Mouse (Mus musculus): ENCODE measurements around the gene Iqsec1. TPM values are rescaled to one million over a fixed set of nuclear protein-coding genes. Genes with fewer than 3 reads are reported as not detected.

Iqsec1 gene
- polyA plus RNA-seq, 1 experiment = 230 TPM

GRCm38 (mm10) chr6:90773811-90774233 is 214.7 kb downstream of the Iqsec1 start:
- no peaks in the 10 kb centered on the region for H3K4me1 ChIP-seq (ENCODE audit: control insufficient read depth, insufficient read depth, insufficient read length)
- DNase-seq (ENCODE audit: low read depth in 1 of 2, low spot score in 2 of 2) = no peak
- no peak overlapping the region for H3K4me3 ChIP-seq (ENCODE audit: extremely low read depth, insufficient read depth, insufficient read length)
- no peak overlapping the region for H3K27ac ChIP-seq (ENCODE audit: insufficient read depth, low read length)
- TF ChIP-seq POLR2A (IDR thresholded peaks at IDR 0.05; ENCODE audit: low read depth, low read length) (no peak), CTCF (IDR thresholded peaks at IDR 0.05; ENCODE audit: extremely low read depth, insufficient read depth, insufficient read length, insufficient replicate concordance) (no peak)
- no peaks in the 10 kb centered on the region for H3K36me3 ChIP-seq (ENCODE audit: control insufficient read depth, insufficient read depth, low read length)
- H3K27me3 ChIP-seq (ENCODE audit: control insufficient read depth, insufficient read depth, low read length) = no peaks in the 10 kb centered on the region

GRCm38 (mm10) chr6:90772120-90772519 is 216.4 kb downstream of the Iqsec1 start:
- DNase-seq (ENCODE audit: low read depth in 1 of 2, low spot score in 2 of 2) = no peak
- TF ChIP-seq CTCF (IDR thresholded peaks at IDR 0.05; ENCODE audit: extremely low read depth, insufficient read depth, insufficient read length, insufficient replicate concordance) = no peak
- no peak for TF ChIP-seq POLR2A (IDR thresholded peaks at IDR 0.05; ENCODE audit: low read depth, low read length)
- Histone ChIP-seq H3K36me3 (ENCODE audit: control insufficient read depth, insufficient read depth, low read length) (no peaks in the 10 kb centered on the region), H3K4me1 (ENCODE audit: control insufficient read depth, insufficient read depth, insufficient read length) (no peaks in the 10 kb centered on the region), H3K4me3 (ENCODE audit: extremely low read depth, insufficient read depth, insufficient read length) (no peak overlapping the region), H3K27me3 (ENCODE audit: control insufficient read depth, insufficient read depth, low read length) (no peaks in the 10 kb centered on the region), H3K27ac (ENCODE audit: insufficient read depth, low read length) (no peak overlapping the region)
- 85% methylated on average over 5 of the region's 5 CpGs for WGBS

- no peak overlapping the region for H3K4me3 ChIP-seq (ENCODE audit: extremely low read depth, insufficient read depth, insufficient read length)
- 80% methylated on average over 2 of the region's 2 CpGs for WGBS
These were observed 220.0 kb downstream of the Iqsec1 start for GRCm38 (mm10) chr6:90768526-90768925.

DNA sequence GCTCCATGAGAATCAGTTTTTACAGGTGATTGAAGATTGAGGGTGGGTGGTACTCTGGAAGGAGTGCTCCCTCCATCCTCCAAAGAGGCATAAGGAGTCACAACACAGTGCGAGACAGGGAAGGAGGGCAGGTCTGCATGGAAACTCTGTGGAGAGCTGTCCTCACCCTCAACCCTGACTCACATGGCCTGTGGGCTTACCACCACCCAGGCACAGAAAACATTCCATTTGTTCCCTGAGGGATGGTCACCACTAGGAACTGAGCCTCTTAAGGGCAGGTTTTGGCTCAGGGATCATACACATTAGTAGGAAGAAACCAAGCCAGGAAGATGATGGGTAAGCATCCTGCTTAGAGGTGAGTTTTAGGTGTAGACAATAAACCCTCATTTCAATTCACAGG is 220.6 kb downstream of the Iqsec1 start:
- Histone ChIP-seq H3K27ac (ENCODE audit: insufficient read depth, low read length) (no peak overlapping the region), H3K4me3 (ENCODE audit: extremely low read depth, insufficient read depth, insufficient read length) (no peak overlapping the region), H3K36me3 (ENCODE audit: control insufficient read depth, insufficient read depth, low read length) (no peaks in the 10 kb centered on the region), H3K27me3 (ENCODE audit: control insufficient read depth, insufficient read depth, low read length) (no peaks in the 10 kb centered on the region), H3K4me1 (ENCODE audit: control insufficient read depth, insufficient read depth, insufficient read length) (peaks cover 8% of the 10 kb centered on the region; the same call in 1 of the 2 replicates)
- no peak for TF ChIP-seq POLR2A (IDR thresholded peaks at IDR 0.05; ENCODE audit: low read depth, low read length)
- TF ChIP-seq CTCF (IDR thresholded peaks at IDR 0.05; ENCODE audit: extremely low read depth, insufficient read depth, insufficient read length, insufficient replicate concordance) = no peak
- WGBS = 94% methylated on average over 1 of the region's 1 CpGs
- no peak for DNase-seq (ENCODE audit: low read depth in 1 of 2, low spot score in 2 of 2)

More at GRCm38 (mm10) chr6:90768526-90768925, 220.0 kb downstream of the Iqsec1 start:
- H3K4me1 ChIP-seq (ENCODE audit: control insufficient read depth, insufficient read depth, insufficient read length) = peaks cover 8% of the 10 kb centered on the region; the same call in 1 of the 2 replicates
- no peak overlapping the region for H3K27ac ChIP-seq (ENCODE audit: insufficient read depth, low read length)
- TF ChIP-seq POLR2A (IDR thresholded peaks at IDR 0.05; ENCODE audit: low read depth, low read length) (no peak), CTCF (IDR thresholded peaks at IDR 0.05; ENCODE audit: extremely low read depth, insufficient read depth, insufficient read length, insufficient replicate concordance) (no peak)
- no peaks in the 10 kb centered on the region for H3K27me3 ChIP-seq (ENCODE audit: control insufficient read depth, insufficient read depth, low read length)
- DNase-seq (ENCODE audit: low read depth in 1 of 2, low spot score in 2 of 2) = no peak
- H3K36me3 ChIP-seq (ENCODE audit: control insufficient read depth, insufficient read depth, low read length) = no peaks in the 10 kb centered on the region

DNA sequence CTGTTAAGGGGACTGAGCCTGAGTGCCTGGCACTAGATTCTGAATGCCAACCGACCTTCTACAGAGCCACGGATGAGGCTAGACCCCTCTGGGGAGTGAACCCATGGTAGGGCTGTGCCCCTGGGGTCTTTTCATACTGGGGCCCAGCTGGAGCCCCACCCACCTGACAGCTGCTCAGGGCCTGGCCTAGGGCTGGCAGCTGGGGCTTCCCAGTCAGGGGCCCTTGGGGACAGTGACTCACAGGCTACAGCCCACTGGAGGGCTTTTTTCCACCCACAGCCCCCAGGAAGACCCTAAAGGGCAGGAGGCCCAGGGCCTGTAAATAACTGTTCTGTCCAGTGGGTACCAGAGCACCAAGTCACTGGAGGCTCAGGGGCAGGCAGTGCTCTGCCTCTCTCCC is 223.7 kb downstream of the Iqsec1 start:
- H3K4me3 ChIP-seq (ENCODE audit: extremely low read depth, insufficient read depth, insufficient read length) = no peak overlapping the region
- H3K27me3 ChIP-seq (ENCODE audit: control insufficient read depth, insufficient read depth, low read length) = no peaks in the 10 kb centered on the region
- DNase-seq (ENCODE audit: low read depth in 1 of 2, low spot score in 2 of 2) = peak in 1 of 2 experiments; percentile 75
- 58% methylated on average over 2 of the region's 2 CpGs for WGBS
- peaks cover 24% of the 10 kb centered on the region; the same call in 1 of the 2 replicates for H3K4me1 ChIP-seq (ENCODE audit: control insufficient read depth, insufficient read depth, insufficient read length)
- H3K27ac ChIP-seq (ENCODE audit: insufficient read depth, low read length) = peak overlapping the region; percentile 96
- no peaks in the 10 kb centered on the region for H3K36me3 ChIP-seq (ENCODE audit: control insufficient read depth, insufficient read depth, low read length)
- no peak for TF ChIP-seq CTCF (IDR thresholded peaks at IDR 0.05; ENCODE audit: extremely low read depth, insufficient read depth, insufficient read length, insufficient replicate concordance)
- TF ChIP-seq POLR2A (IDR thresholded peaks at IDR 0.05; ENCODE audit: low read depth, low read length) = no peak

DNA sequence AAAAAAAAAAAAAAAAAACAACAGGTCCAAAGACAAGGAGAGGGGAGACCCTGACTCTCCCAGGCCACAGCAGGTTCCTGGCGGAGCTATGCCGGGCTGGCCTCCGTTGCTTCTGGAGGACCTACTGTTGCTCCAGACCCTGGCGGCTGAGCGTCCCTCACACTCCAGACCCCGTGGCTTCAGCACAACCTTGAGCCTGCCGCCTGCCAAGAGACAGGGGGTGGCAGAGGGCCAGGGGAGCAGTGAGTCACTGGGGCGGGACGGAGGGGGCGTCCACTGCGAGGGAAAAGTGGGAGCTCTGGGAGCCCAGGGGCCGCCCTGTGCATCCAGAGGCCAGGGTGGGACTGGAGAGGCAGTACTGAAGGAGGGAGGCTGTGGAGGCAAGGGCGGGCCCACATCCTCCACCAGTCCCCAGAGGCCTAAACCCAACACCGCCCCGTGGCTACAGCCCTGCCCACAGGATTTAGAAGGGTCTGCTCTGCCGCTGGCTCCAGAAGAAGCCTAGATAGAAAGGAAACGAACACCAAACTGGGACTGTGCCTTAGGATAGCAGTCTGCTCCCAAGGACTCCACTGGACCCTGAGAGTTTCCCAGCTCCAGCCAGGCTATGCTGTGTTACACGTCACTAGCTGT is 224.4 kb downstream of the Iqsec1 start:
- Histone ChIP-seq H3K4me3 (ENCODE audit: extremely low read depth, insufficient read depth, insufficient read length) (peak overlapping the region; percentile 79), H3K27ac (ENCODE audit: insufficient read depth, low read length) (peak overlapping the region; percentile 96), H3K4me1 (ENCODE audit: control insufficient read depth, insufficient read depth, insufficient read length) (peaks cover 28% of the 10 kb centered on the region; the same call in 1 of the 2 replicates), H3K36me3 (ENCODE audit: control insufficient read depth, insufficient read depth, low read length) (no peaks in the 10 kb centered on the region), H3K27me3 (ENCODE audit: control insufficient read depth, insufficient read depth, low read length) (no peaks in the 10 kb centered on the region)
- 38% methylated on average over 18 of the region's 18 CpGs for WGBS
- TF ChIP-seq CTCF (IDR thresholded peaks at IDR 0.05; ENCODE audit: extremely low read depth, insufficient read depth, insufficient read length, insufficient replicate concordance) (no peak), POLR2A (IDR thresholded peaks at IDR 0.05; ENCODE audit: low read depth, low read length) (peak; percentile 56; the same call in 1 of the 2 replicates)
- DNase-seq (ENCODE audit: low read depth in 1 of 2, low spot score in 2 of 2) = peak in 1 of 2 experiments; percentile 79

GRCm38 (mm10) chr6:90763295-90763694 is 225.2 kb downstream of the Iqsec1 start:
- 40% methylated on average over 4 of the region's 4 CpGs for WGBS
- TF ChIP-seq POLR2A (IDR thresholded peaks at IDR 0.05; ENCODE audit: low read depth, low read length) (no peak), CTCF (IDR thresholded peaks at IDR 0.05; ENCODE audit: extremely low read depth, insufficient read depth, insufficient read length, insufficient replicate concordance) (no peak)
- no peaks in the 10 kb centered on the region for H3K27me3 ChIP-seq (ENCODE audit: control insufficient read depth, insufficient read depth, low read length)
- peak in 1 of 2 experiments; percentile 38 for DNase-seq (ENCODE audit: low read depth in 1 of 2, low spot score in 2 of 2)
- H3K4me1 ChIP-seq (ENCODE audit: control insufficient read depth, insufficient read depth, insufficient read length) = peaks cover 28% of the 10 kb centered on the region; the same call in 1 of the 2 replicates
- H3K36me3 ChIP-seq (ENCODE audit: control insufficient read depth, insufficient read depth, low read length) = no peaks in the 10 kb centered on the region
- peak overlapping the region; percentile 96 for H3K27ac ChIP-seq (ENCODE audit: insufficient read depth, low read length)
- H3K4me3 ChIP-seq (ENCODE audit: extremely low read depth, insufficient read depth, insufficient read length) = peak overlapping the region; percentile 79

All from spleen, adult 2 months (tissue).